Mouse (Mus musculus) small intestine, adult 2 months (tissue): ENCODE data around the gene Slc35d1. TPM values are rescaled to one million over a fixed set of nuclear protein-coding genes. Genes with fewer than 3 reads are reported as not detected.

Source experiments
- H3K27ac ChIP-seq: fragments of 200-500 bp; 2 replicates; pipeline ENCODE4 v1.5.1; 2012; ENCODE audit warnings: low read depth, low read length, control low read depth, inconsistent platforms; ENCODE audit not compliant: insufficient read depth
- H3K27me3 ChIP-seq: fragments of 200-500 bp; 2 replicates; pipeline ENCODE4 v1.6.1; 2012; ENCODE audit warnings: mild to moderate bottlenecking, moderate library complexity, low read length, inconsistent platforms; ENCODE audit not compliant: control insufficient read depth, insufficient read depth
- H3K36me3 ChIP-seq: fragments of 200-500 bp; 2 replicates; pipeline ENCODE4 v1.6.1; 2012; ENCODE audit warnings: mild to moderate bottlenecking, low read length, control low read depth, inconsistent platforms; ENCODE audit not compliant: control insufficient read depth, insufficient read depth
- H3K4me1 ChIP-seq: fragments of 200-500 bp; 2 replicates; pipeline ENCODE4 v1.6.1; 2012; ENCODE audit warnings: low read length, inconsistent platforms, mixed read lengths; ENCODE audit not compliant: control insufficient read depth, insufficient read depth, insufficient read length
- H3K4me3 ChIP-seq: fragments of 200-500 bp; 2 replicates; pipeline ENCODE4 v1.5.1; 2012; ENCODE audit warnings: low read depth, mild to moderate bottlenecking, control low read depth, inconsistent platforms, low read length, moderate library complexity
- CTCF ChIP-seq: fragments of 200-500 bp; IDR thresholded peaks from 2 replicates; pipeline ENCODE4 v1.5.1; 2012; ENCODE audit warnings: low read depth, mild to moderate bottlenecking, control low read depth, inconsistent platforms, low read length, moderate library complexity, mixed read lengths; ENCODE audit not compliant: insufficient replicate concordance, insufficient read length; ENCODE audit errors: extremely low read depth
- POLR2A ChIP-seq: fragments of 200-500 bp; IDR thresholded peaks from 2 replicates; pipeline ENCODE4 v1.6.1; 2012; ENCODE audit warnings: low read depth, mild to moderate bottlenecking, control low read depth, inconsistent platforms, low read length, moderate library complexity
- WGBS: fragments of 180-500 bp; shearing (Covaris S2); methylation state at CpG from one replicate; pipeline ENCODE4 v1.1.7; 2018; 5-methylcytosine and 5-hydroxymethylcytosine counted together
- polyA plus RNA-seq: library from polyadenylated mRNA; depleted of rRNA; stranded (reverse); fragments of >200 nt; gene quantifications from 2 replicates; pipeline ENCODE4 v1.2.3, GENCODE M21; 2012; rRNA removed

Gene Slc35d1
- polyA plus RNA-seq, result 6.3 and 10.2 TPM in 2 replicates

DNA sequence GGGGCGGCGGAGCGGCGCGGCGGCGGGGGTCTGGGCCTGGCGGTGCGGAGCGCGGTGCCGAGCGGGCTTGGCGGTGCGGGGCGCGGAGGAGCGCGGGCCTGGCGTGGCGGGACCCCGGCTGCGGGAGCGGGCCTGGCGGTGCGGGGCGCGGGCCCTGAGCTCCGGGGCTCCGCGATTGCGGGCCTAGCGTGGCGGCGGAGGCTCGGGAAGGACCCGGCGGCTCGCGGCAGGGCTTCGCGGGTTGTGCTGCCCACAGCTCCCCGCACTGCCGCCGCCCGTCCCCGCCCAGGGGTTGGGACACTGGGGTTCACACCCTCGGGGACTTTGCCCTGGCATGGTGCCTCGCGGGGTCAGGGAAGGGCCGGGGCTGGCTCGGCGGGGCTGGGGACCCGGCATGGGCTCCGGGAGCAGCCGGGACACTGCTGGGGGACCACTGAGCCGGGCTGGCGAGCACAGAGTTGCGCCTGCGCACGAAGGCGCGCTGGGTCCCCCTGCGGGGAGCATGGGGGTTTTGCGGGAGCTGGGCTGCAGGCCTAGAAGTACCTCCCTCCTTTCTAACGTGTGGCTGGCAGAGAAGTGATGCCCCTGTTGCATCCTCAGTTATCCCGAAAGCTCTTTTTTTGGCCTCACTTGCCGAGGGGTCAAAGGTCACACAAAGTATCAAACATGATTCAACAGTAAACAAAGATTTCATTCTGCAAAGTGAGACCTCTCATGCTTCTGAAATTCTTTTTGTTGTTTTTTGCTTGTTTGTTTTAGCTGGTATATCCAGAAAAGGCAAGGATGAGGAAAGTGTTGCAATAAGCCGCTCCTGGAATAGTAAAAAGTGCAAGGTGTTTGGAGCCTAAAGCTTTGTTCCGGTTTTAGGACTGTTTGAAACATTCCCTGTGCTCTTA is at the start of gene Slc35d1:
Slc35d1 (minus strand) TSS at position 240 of the 896 bp plus-strand sequence.
- Histone ChIP-seq H3K36me3 (0 out of 2 replicates have a peak, but pooled peaks cover 1% of the 10 kb centered on the region), H3K27me3 (no peaks in the 10 kb centered on the region), H3K27ac (peak within 1 kb of the TSS; percentile 63), H3K4me3 (peak within 1 kb of the TSS; percentile 82), H3K4me1 (peaks cover 2% of the 10 kb centered on the region; the same call in 1 of the 2 replicates)
- 2% methylated on average over 68 of the region's 70 CpGs for WGBS
- TF ChIP-seq POLR2A (peak; percentile 48; the same call in 1 of the 2 replicates), CTCF (no peak)

DNA sequence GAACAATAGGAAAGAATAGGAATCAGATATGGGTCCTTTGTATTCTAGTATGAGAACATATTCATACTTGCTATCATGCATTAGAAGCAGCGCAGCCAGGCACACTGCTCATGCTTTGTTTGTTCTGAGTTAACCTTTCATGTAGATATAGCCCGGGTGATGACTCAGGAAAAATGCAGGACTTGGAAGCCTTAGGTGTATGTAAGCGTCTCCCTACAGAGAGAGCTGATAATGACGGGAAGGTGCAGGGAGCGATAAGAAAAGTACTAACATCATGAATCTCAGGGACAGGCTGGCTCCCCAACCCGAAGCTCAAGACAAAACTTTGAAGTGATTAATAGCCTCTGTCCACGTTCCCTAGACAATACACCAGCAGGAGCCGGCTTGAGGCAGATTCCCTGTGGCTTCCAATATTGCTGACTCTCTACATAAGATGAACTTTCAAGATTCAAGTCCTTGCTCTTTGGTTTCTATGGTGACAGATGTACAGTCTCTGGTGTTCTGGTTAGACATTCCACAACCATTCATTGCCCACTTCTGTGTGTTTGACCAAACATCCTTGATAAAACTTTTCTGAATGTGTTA is 48.9 kb upstream of the Slc35d1 start:
- H3K4me1 ChIP-seq, result peaks cover 2% of the 10 kb centered on the region; the same call in 1 of the 2 replicates
- no peak for TF ChIP-seq POLR2A
- TF ChIP-seq CTCF, result no peak
- 15% methylated on average over 8 of the region's 8 CpGs for WGBS
- H3K36me3 ChIP-seq, result no peaks in the 10 kb centered on the region
- H3K4me3 ChIP-seq, result no peak overlapping the region
- no peaks in the 10 kb centered on the region for H3K27me3 ChIP-seq
- peak overlapping the region; percentile 21; the same call in 1 of the 2 replicates for H3K27ac ChIP-seq

DNA sequence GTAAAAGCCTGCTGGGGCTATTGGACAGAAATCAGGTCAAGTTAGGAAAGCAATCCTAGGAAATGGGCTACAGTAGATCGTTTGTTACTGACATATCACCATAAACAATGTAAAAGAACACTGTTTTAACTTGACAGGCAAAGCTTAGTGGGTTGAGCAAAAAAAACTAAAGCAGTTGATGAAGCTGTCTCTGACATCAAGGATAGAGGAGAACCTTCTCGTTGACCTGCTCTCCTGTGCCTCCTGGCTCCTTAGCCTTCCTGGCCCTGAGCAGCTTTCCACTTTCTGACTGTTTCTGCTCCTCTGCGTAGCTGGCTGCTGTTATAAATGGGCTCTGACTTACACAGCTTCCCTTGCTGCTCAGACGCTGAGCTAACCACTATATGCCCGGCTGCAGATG is 48.4 kb upstream of the Slc35d1 start:
- 43% methylated on average over 5 of the region's 5 CpGs for WGBS
- H3K36me3 ChIP-seq, result no peaks in the 10 kb centered on the region
- TF ChIP-seq POLR2A, result no peak
- TF ChIP-seq CTCF, result no peak
- peaks cover 2% of the 10 kb centered on the region; the same call in 1 of the 2 replicates for H3K4me1 ChIP-seq
- H3K27ac ChIP-seq, result 0 out of 2 replicates have a peak overlapping the region, but pooled peaks have one; percentile 27
- H3K27me3 ChIP-seq, result no peaks in the 10 kb centered on the region
- no peak overlapping the region for H3K4me3 ChIP-seq

DNA sequence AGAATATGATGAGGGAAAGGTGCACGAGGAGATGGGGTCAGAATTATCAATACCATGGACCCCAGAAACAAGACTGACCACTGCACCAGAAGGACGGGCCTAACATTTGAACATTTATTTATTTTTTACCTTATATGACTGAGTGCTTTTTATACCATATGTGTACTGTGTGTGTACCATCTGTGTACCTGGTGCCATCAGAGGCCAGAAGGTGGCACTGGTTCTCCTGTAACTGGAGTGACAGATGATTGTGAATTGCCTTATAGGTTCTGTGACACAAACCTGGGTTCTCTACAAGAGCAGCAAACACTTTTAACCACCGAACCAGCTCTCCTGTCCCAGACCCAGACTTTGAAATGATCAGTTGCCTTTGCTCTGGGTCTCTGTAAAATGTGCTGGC is 43.9 kb upstream of the Slc35d1 start:
- WGBS, result 87% methylated on average over 3 of the region's 3 CpGs
- no peaks in the 10 kb centered on the region for H3K36me3 ChIP-seq
- H3K4me1 ChIP-seq, result 0 out of 2 replicates have a peak, but pooled peaks cover 2% of the 10 kb centered on the region
- H3K27me3 ChIP-seq, result no peaks in the 10 kb centered on the region
- TF ChIP-seq CTCF, result no peak
- TF ChIP-seq POLR2A, result no peak
- no peak overlapping the region for H3K4me3 ChIP-seq
- H3K27ac ChIP-seq, result no peak overlapping the region

DNA sequence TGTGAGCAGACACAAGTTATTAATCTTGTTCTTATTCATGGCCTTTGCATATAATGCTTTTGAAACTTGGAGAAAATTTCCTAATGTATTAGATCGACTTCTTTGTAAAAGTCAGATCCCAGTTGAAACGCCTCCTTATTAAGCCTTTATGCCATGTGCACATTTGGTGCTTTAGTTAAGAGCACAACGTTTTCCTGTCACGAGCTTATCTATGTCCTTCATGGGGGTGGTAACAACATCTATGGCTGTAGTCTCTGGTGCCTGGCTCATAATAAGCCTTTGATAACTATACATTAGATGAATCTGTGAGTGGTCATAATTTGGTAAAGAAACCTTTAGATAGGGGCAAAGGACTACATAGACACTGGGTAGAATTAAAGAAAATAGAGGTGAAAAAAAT is 38.9 kb upstream of the Slc35d1 start:
- Histone ChIP-seq H3K4me3 (no peak overlapping the region), H3K36me3 (no peaks in the 10 kb centered on the region), H3K27ac (no peak overlapping the region), H3K27me3 (no peaks in the 10 kb centered on the region), H3K4me1 (no peaks in the 10 kb centered on the region)
- WGBS, result 60% methylated on average over 4 of the region's 4 CpGs
- no peak for TF ChIP-seq CTCF
- no peak for TF ChIP-seq POLR2A

DNA sequence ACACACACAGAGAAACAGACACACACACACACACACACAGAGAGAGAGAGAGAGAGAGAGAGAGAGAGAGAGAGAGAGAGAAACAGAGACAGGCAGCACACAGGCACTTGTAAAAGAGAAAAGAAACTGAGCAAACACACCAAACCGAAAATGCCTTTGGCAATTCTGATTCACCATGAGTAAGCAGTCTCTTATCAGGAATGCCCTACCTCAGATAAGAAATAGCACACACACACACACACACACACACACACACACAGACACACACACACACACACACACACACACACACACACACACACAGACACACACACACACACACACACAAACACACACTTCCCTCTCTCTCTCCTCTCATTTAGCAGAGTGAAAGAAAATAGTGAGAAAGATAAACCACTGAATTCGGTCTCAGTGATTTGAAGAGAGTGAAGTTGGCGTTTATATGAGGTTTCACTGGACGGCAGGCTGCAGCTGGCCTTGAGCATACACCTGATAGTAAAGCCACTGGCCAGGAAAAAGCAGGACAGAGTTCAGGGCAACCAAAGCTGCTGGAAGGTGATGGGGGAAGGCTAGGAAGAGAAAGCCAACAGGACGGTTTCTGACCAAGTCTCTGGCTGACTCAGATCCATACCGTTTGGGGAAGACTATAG is 34.6 kb upstream of the Slc35d1 start:
- TF ChIP-seq CTCF, result no peak
- no peak for TF ChIP-seq POLR2A
- H3K4me3 ChIP-seq, result no peak overlapping the region
- H3K4me1 ChIP-seq, result no peaks in the 10 kb centered on the region
- no peaks in the 10 kb centered on the region for H3K27me3 ChIP-seq
- H3K27ac ChIP-seq, result no peak overlapping the region
- WGBS, result 10% methylated on average over 6 of the region's 6 CpGs
- H3K36me3 ChIP-seq, result no peaks in the 10 kb centered on the region

DNA sequence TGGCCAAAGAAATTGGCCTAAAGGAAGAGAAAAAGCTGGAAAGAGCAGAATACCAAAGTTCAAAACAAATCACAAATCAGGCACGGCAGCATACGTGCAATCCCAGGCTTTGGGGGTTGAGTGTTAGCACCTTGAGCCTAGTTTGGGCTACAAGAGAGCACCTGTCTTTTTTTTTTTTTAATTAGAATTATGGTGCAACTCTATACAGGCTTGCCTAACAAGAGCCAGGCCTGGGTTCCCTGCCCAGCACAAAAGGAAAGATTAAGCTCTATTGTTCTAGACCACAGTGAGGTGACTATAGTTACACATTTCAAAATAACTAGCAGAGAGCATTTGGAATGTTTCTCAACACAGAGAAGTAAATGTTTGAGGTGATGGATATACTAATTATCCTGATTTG is 32.8 kb upstream of the Slc35d1 start:
- H3K4me1 ChIP-seq, result no peaks in the 10 kb centered on the region
- no peak for TF ChIP-seq POLR2A
- no peak for TF ChIP-seq CTCF
- WGBS, result 95% methylated on average over 2 of the region's 2 CpGs

More for the DNA sequence above, 32.8 kb upstream of the Slc35d1 start:
- no peaks in the 10 kb centered on the region for H3K27me3 ChIP-seq
- H3K4me3 ChIP-seq, result no peak overlapping the region
- H3K36me3 ChIP-seq, result no peaks in the 10 kb centered on the region
- H3K27ac ChIP-seq, result no peak overlapping the region
